Mouse (Mus musculus): ENCODE measurements at regions not wholly inside any gene's neighbourhood (a gene's known extent, or its start where the extent isn't known, plus 50 kb on each side); places are given as distances from the start of the nearest gene placed in this dataset.
"Not testable (repeated sequence)": the region's sequence is repeated elsewhere in the genome, so short reads cannot be mapped to it uniquely, and the experiment has no call there.

- TF ChIP-seq POLR2A (IDR thresholded peaks at IDR 0.05; ENCODE audit: borderline replicate concordance, extremely low read depth, insufficient read depth, insufficient read length, poor library complexity, severe bottlenecking) = no peak
- TF ChIP-seq CTCF (IDR thresholded peaks at IDR 0.05; ENCODE audit: borderline replicate concordance, extremely low read depth, insufficient read depth, insufficient read length) = no peak
- DNase-seq (ENCODE audit: low read depth) = no peak
Observed at GRCm38 (mm10) chr13:57091886-57092285, 196.1 kb upstream of the Trpc7 start.

DNA sequence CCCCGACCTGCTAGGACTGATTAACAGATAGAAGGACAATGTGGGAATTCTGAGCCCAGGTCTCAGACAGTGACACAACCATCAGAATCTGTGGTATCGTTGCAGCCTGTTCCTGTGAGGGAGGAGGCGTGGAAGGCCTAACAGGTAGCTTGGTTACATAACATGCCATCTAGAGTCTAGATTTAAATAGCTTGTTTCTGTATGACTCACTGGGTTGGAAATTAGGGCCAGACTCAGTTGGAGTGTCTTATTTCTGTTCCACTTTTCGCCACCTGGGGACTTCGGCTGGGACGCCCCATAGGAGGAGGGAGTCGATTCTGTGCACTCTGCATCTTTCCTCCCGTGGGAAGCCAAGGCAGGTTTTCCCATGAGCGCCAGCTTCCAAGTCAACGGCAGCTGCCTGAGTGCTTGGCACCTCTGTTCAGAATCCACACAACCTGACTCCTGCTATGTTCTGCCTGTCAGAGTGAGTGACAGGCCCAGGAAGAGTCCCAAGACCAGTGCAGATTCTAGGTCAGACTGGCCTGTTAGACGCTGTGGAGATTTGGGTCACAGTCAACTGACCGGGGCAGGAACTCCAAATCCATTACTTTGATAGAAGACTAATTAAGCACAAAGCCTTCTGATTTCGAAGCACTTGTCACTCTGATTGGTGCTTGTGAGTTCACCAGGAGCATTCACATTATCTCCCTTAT is 193.7 kb upstream of the Trpc7 start:
- TF ChIP-seq POLR2A (IDR thresholded peaks at IDR 0.05; ENCODE audit: borderline replicate concordance, extremely low read depth, insufficient read depth, insufficient read length, poor library complexity, severe bottlenecking) (no peak), CTCF (IDR thresholded peaks at IDR 0.05; ENCODE audit: borderline replicate concordance, extremely low read depth, insufficient read depth, insufficient read length) (no peak)

DNA sequence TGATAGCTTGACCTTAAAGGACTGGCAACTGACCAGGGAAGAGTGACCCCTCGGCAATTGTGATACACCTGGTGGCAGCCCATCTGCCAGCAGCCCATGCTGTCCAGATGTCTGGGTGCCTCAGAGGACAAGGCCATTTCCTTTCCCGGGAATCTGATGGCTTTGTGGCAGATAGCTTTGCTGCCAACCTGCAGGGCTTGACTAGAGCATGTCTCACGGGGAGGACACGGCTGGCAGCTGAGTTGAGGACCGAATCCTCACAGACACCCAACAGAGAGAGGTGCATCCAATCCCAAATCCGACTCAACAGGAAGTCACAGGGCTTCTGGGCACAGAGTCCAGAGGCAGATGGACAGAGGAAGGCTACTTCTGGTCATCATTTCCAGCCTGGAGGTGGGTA is 192.2 kb upstream of the Trpc7 start:
- TF ChIP-seq CTCF (IDR thresholded peaks at IDR 0.05; ENCODE audit: borderline replicate concordance, extremely low read depth, insufficient read depth, insufficient read length) = no peak
- no peak for TF ChIP-seq POLR2A (IDR thresholded peaks at IDR 0.05; ENCODE audit: borderline replicate concordance, extremely low read depth, insufficient read depth, insufficient read length, poor library complexity, severe bottlenecking)
- DNase-seq (ENCODE audit: low read depth) = no peak

More for the DNA sequence above, 193.7 kb upstream of the Trpc7 start:
- DNase-seq (ENCODE audit: low read depth) = no peak

DNA sequence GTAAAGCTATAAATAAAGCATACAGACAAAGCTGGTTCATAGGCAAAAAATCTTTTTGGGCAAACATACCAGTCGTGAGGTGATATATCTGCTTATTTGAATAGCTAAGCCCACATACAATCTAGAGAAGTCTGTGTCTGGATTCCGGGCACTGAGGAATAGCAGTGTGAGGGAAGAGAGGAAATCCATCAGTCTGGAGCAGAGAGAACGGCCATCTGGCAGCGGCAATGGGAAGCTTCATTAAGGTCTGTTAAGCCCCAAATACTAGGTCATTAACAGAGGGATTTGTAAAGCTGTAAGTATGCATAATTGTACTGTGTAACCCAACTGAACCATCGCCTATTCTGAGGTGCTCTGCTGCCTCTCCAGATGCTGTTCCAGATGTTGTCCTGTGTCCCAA is 191.6 kb upstream of the Trpc7 start:
- TF ChIP-seq CTCF (IDR thresholded peaks at IDR 0.05; ENCODE audit: borderline replicate concordance, extremely low read depth, insufficient read depth, insufficient read length) = no peak
- no peak for TF ChIP-seq POLR2A (IDR thresholded peaks at IDR 0.05; ENCODE audit: borderline replicate concordance, extremely low read depth, insufficient read depth, insufficient read length, poor library complexity, severe bottlenecking)
- peak; percentile 59 for DNase-seq (ENCODE audit: low read depth)

DNA sequence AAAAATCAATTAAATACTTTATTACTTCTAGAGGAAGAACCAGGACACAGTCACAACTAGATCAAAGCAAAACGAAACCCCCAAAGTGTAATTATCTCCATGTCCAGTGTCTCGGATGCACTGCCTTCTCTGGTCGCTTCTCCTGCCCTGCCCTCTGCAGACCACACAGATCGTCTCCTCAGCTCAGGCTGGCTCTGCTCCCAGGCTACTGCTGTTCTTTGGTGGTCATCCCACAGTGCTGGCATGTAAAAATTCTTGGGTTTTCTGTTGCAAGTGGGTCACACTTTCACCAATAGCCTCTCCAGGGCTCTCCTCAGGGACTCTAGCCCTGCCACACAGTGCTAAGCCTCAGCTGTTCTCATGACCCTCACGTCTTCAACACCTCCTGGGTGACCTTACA is 188.0 kb upstream of the Trpc7 start:
- TF ChIP-seq POLR2A (IDR thresholded peaks at IDR 0.05; ENCODE audit: borderline replicate concordance, extremely low read depth, insufficient read depth, insufficient read length, poor library complexity, severe bottlenecking) = no peak
- DNase-seq (ENCODE audit: low read depth) = no peak

GRCm38 (mm10) chr13:57070479-57070878 is 174.7 kb upstream of the Trpc7 start:
- DNase-seq (ENCODE audit: low read depth) = no peak
- TF ChIP-seq CTCF (IDR thresholded peaks at IDR 0.05; ENCODE audit: borderline replicate concordance, extremely low read depth, insufficient read depth, insufficient read length) = no peak
- TF ChIP-seq POLR2A (IDR thresholded peaks at IDR 0.05; ENCODE audit: borderline replicate concordance, extremely low read depth, insufficient read depth, insufficient read length, poor library complexity, severe bottlenecking) = no peak

GRCm38 (mm10) chr13:57061656-57062055 is 165.9 kb upstream of the Trpc7 start:
- TF ChIP-seq CTCF (IDR thresholded peaks at IDR 0.05; ENCODE audit: borderline replicate concordance, extremely low read depth, insufficient read depth, insufficient read length) (no peak), POLR2A (IDR thresholded peaks at IDR 0.05; ENCODE audit: borderline replicate concordance, extremely low read depth, insufficient read depth, insufficient read length, poor library complexity, severe bottlenecking) (no peak)
- no peak for DNase-seq (ENCODE audit: low read depth)

DNA sequence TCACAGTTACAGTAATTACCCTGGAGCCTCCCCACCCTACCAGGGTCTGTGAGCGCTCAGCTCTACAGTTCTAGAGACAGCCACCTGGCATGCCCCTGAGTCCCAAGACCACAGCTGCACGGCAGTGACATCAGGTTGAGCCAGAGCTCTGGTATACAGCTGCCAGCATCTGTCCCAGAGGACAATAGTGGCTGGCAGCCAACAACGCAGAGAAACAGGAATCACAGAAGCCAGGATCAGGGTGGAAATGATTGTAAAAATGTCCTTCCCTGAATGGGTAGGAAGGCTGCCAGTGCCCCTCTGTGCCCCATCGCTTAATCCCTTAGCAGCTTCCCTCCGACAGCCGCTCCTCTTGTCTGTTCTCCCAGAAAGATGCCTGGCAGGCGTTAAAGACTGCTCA is 165.3 kb upstream of the Trpc7 start:
- TF ChIP-seq POLR2A (IDR thresholded peaks at IDR 0.05; ENCODE audit: borderline replicate concordance, extremely low read depth, insufficient read depth, insufficient read length, poor library complexity, severe bottlenecking) = no peak
- TF ChIP-seq CTCF (IDR thresholded peaks at IDR 0.05; ENCODE audit: borderline replicate concordance, extremely low read depth, insufficient read depth, insufficient read length) = no peak
- DNase-seq (ENCODE audit: low read depth) = peak; percentile 73

- TF ChIP-seq POLR2A (IDR thresholded peaks at IDR 0.05; ENCODE audit: borderline replicate concordance, extremely low read depth, insufficient read depth, insufficient read length, poor library complexity, severe bottlenecking) (no peak), CTCF (IDR thresholded peaks at IDR 0.05; ENCODE audit: borderline replicate concordance, extremely low read depth, insufficient read depth, insufficient read length) (no peak)
- DNase-seq (ENCODE audit: low read depth) = peak; percentile 74
Observed at GRCm38 (mm10) chr13:57056786-57057185, 161.0 kb upstream of the Trpc7 start.

DNA sequence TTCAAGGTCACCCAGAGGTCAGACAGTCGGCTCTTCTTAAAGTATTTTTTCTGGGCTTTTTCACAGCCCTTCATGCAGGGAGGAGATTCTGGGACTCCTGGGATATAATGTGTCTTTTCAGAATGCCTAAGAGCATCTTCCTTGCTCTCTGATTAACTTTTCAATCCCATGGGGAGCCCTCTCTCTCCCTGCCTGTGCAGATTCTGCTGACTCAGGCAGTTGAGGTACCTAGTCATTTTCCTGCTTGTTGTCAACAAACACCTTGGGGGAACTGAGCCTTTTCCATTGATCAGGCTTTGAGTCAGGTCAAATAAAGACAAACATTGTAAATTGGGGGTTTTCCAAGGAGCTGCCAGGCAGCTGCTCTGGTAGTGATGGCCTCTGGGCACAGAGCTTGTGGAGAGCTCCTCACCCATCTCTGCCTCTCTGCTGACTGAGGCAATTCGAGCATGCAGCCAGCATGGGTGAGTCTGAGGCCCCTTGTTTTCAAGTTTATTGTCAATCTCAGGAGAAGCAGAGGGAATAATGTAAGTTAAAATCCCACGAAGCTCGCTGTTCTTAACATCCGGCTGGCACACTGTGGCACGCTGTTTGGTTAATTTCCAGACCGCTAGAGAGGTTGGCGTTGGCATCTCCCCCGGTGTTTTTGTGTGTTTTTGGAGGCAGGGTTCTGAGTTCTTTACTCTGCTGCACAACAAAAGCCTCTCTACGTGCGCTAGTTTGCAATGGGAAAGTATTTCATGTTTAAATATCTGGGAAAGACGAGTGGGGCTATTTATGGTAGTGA is 159.8 kb upstream of the Trpc7 start:
- DNase-seq (ENCODE audit: low read depth) = peak; percentile 84

DNA sequence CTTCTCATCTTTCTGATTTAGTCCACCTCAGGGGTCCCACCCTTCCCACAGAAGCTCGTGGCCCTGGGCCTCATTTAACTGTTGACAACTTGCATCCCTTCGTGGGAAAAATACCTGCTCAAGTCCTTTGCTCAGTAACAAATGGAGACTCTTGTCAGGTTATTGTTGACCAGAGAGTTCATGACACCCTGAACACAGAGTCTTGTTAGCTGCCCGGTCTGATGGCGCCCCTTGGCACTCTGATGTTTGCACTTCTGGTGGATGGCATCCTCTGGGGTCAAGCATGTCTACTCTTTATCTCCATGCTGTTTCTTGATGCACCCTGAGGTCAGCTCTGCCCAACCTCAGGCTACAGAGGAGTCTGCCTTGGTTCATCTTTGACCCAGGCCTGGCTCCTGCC is 157.6 kb upstream of the Trpc7 start:
- no peak for DNase-seq (ENCODE audit: low read depth)
- TF ChIP-seq CTCF (IDR thresholded peaks at IDR 0.05; ENCODE audit: borderline replicate concordance, extremely low read depth, insufficient read depth, insufficient read length) (no peak), POLR2A (IDR thresholded peaks at IDR 0.05; ENCODE audit: borderline replicate concordance, extremely low read depth, insufficient read depth, insufficient read length, poor library complexity, severe bottlenecking) (no peak)

More for the DNA sequence above, 159.8 kb upstream of the Trpc7 start:
- TF ChIP-seq CTCF (IDR thresholded peaks at IDR 0.05; ENCODE audit: borderline replicate concordance, extremely low read depth, insufficient read depth, insufficient read length) = no peak
- no peak for TF ChIP-seq POLR2A (IDR thresholded peaks at IDR 0.05; ENCODE audit: borderline replicate concordance, extremely low read depth, insufficient read depth, insufficient read length, poor library complexity, severe bottlenecking)

DNA sequence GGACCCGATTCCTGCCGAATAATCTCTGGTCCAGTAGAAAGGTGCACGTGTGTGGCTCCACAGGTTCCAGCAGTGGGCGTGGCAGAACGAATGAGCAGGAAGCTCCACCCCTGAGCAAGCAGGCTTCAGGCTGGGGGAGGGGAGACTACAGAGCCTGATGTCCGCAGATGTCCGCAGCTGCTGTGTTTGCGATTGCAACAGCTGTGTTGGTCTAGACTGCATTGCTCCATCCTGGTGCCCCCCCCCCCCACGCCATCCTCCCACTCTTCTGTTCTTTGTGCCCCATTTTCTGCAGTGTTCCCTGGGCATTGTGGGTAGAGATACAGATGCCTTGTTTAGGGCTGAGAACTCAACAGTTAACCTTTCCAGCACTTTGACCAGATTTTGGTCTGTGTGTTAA is 150.3 kb upstream of the Trpc7 start:
- DNase-seq (ENCODE audit: low read depth) = not testable (repeated sequence)
